Mouse (Mus musculus): Measurements from ENCODE around the gene Prkag3.

The Prkag3 gene

DNA sequence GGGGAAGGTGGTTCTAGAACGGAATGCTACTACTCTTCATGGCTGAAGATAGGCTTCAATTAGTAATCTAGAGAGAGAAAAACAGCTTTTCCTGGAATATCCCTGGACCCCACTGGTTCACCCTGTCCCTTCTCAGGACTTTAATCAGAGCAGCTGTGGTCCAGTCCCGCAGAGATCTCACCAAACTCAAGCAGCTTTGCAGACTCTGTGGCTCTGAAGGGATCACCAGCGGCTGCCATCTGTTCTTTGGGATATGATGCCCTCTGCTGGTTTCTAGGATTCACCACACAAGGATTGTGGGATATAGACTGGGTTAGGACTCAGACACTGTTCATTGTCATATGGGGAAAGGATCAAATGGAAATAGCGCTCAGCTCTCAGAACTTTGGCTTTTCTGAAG lies 10.8 kb upstream of the Prkag3 start:
- peak; percentile 84 for DNase-seq (ENCODE audit: low read depth)

GRCm38 (mm10) chr1:74754175-74754785 lies 5.3 kb upstream of the Prkag3 start:
- no peak for DNase-seq (ENCODE audit: low read depth)

- DNase-seq (ENCODE audit: low read depth): no peak
These were observed 4.4 kb upstream of the Prkag3 start for GRCm38 (mm10) chr1:74753266-74753974.

- no peak for DNase-seq (ENCODE audit: low read depth)
These were observed 3.8 kb upstream of the Prkag3 start for GRCm38 (mm10) chr1:74752833-74753232.

GRCm38 (mm10) chr1:74752150-74752549 lies 3.1 kb upstream of the Prkag3 start:
- DNase-seq (ENCODE audit: low read depth): no peak

DNA sequence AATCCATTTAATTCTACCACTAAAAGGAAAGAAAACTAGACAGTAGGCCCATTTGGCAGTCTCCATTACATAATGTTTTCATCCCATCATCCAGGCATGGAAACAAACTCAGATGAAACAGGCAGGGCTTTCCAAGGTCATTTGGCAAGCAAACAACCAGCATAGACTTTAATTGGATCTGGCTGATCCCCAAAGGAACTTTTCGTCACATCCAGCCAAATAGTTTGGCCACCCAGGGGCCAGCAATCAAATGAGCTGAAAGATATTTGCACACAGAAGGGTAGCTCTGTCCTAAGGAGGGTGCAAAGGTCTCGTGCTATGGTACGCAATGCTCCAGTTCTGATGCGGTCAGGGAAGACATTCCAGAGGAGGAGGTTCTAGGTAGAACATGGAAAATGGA lies 1.7 kb upstream of the Prkag3 start:
- no peak for DNase-seq (ENCODE audit: low read depth)

DNA sequence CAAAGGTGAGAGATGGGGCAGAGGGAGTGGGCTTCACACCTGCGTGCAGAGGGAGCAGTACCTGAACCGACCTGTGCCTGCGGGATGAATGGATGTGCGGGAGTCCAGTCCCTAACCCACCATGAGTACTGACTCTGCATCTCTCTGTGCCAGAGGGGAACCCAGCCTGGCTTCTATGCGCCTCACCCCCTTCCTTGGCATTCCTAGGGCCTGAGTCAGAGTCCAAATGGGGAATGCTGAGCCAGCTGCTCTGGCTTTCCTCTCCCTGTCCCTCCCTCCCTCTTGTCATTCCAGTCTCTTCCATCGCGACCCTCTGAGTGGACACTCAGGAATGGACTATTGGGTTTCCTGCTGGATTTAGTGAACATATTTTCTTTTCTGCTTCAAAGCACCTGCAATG lies 280 bp upstream of the Prkag3 start:
- DNase-seq (ENCODE audit: low read depth): peak; percentile 91

GRCm38 (mm10) chr1:74747335-74747734 lies 1.7 kb downstream of the Prkag3 start:
- no peak for DNase-seq (ENCODE audit: low read depth)

- no peak for DNase-seq (ENCODE audit: low read depth)
These were observed 8.2 kb downstream of the Prkag3 start for GRCm38 (mm10) chr1:74740846-74741245.

DNA sequence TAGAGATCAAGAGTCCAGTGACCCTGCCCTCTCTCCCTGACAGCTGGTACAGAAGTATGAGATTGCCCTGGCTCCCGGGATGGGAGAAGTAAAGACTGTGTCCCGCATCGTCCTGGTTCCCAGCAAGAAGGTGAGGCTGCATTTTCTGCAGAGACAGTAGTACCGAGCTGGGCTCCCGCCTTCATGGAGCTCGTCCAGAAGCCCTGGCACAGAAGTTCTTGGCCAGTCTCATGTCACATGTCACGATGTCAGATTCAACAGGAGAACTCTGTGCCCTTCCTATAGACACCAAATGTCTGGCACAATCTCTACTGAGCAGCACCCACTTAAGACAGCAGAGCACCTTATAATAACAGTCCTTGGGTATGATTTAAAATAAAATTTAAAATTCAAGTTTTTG lies 11.5 kb downstream of the Prkag3 start:
- DNase-seq (ENCODE audit: low read depth): no peak

DNA sequence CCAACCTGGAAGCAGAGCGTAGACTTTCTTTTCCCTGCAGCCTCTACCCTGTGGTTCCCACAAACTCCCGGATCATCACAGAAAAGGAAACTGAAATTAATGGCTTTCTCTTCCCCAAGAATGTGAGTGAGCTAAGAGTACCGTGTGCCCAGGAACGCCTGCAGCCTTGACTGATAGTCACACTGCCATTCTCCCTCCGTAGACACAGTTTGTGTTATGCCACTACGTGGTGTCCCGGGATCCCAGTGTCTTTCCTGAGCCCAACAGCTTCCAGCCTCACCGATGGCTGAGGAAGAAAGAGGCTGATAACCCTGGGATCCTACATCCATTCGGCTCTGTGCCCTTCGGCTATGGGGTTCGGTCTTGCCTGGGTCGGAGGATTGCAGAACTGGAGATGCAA lies 12.0 kb downstream of the Prkag3 start:
- no peak for DNase-seq (ENCODE audit: low read depth)

- no peak for DNase-seq (ENCODE audit: low read depth)
These were observed 20.6 kb downstream of the Prkag3 start for GRCm38 (mm10) chr1:74728446-74728845.

DNA sequence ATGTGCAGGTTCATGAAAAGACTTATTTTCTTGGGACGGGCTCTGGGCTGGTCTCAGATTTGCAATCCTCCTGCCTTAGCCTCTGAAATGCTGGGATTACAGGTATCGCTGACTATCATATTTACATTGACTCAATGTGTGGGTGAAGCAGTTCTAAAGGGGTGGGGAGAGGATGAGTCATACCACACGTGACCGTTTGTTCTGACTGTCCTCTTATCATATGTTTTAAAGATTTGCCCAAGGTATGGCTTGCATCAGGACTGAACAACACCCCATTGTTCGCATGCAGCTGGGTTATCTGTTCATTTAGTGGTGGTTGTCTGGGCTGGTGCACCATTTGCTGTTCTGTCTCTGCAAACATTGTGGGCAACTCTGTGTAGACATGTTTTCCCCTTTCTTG lies 22.3 kb downstream of the Prkag3 start:
- DNase-seq (ENCODE audit: low read depth): peak; percentile 41

DNA sequence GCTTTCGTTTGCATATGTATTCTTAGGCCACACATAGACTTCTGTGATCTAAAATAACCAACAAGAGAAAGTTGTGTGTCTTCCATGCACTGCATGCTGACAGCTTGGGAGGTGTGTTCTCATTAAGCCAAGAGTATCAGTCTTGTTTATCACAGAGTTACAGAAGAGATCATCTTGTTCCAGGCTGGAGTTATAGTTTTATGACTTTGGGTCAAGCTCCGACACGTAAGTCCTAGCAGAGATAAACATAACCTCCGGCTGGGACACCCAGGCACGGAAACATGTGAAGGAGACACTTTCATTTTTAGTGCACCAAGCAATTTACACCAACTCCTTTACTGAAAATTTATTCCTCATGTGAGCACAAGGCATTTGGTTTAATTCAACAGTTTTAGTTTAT lies 22.9 kb downstream of the Prkag3 start:
- no peak for DNase-seq (ENCODE audit: low read depth)

DNA sequence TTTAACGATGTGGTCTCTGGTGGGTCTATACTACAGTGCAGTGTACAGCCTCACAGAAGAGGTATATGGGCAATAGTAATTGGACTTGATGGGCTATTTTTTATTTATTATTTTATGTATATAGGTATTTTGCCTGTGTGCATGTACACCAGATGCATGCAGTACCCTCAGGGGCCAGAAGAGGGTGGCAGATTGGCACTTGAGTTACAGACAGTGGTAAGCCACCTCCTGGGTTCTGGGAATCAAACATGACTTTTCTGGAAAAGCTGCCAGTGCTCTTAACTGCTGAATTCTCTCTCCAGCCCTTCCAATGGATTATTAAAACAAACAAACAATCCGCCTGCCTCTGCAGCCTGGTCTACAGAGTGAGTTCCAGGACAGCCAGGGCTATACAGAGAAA lies 25.3 kb downstream of the Prkag3 start:
- peak; percentile 66 for DNase-seq (ENCODE audit: low read depth)

DNA sequence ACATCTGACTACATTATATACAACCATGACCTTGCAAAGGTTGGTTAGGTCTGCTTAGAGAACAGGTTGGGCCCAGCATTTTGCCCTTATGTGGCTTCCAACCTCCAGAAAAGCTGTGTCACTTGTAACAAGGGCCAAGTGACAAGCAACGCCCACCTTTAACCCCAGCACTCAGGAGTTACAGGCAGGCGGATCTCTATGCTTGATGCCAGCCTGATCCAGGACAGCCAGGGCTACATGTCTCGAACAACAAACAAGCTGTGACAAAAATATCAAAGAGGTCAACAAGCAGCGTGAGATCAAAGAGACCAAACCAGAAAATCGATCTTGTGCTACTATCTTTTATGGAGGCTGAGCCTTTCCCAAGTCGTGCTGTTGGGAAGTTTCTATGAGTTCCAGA lies 27.4 kb downstream of the Prkag3 start:
- DNase-seq (ENCODE audit: low read depth): no peak

DNA sequence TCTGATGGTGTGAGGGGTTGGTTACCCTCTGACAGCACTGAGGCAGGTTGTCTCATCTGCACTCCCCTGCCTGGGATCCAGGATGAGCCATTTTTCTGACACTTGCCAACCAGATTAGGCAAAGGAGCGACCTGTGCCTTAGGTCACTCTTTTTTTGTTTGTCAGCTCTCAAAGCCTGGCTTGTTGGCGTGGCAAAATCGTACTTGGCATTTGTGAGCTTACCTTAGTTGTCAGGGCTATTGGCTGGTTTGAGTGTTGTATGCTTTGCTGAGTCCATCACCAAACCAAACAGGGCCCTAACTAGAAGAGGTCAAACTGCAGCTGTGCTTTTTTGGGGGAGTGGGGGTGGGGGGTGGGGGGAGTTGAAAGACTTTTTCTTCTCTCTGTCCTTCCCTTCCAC lies 29.7 kb downstream of the Prkag3 start:
- no peak for DNase-seq (ENCODE audit: low read depth)

DNA sequence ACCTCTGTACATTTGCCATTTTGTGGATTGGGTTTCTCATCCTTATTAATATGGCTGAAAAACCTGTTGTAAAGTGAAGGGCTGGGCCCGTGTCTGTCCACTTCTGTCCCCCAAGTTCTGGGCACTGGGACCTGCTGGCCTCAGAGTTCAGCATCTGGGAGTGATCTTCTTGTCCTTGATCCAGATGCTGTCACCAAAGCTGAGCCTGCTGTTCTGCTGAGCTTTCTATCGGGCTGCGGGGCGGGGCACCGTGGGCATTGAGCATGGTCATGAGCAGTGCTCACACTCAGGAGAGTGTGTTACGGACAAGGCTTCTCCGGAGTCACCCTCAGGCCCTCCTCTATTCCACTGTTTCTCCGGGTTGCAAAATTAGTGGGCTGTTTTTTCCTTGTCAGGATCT lies 30.9 kb downstream of the Prkag3 start:
- DNase-seq (ENCODE audit: low read depth): no peak

DNA sequence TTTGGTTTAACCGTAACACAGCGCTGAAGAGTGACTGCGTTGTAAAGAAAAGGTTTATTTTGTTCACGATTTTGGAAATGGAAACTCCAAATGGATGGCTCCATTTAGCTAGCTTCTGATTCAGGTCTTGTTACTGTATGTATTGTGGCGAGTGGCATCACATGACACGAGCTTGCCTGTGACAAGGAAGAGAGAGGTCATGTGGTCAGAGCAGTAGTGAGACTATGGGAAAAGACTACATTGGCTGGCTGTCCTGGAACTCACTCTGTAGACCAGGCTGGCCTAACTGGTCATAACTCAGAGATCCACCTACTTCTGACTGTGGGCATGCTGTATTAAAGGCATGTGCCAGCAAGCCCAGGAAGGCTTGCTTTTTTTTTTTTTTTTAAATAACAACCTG lies 33.1 kb downstream of the Prkag3 start:
- DNase-seq (ENCODE audit: low read depth): no peak

DNA sequence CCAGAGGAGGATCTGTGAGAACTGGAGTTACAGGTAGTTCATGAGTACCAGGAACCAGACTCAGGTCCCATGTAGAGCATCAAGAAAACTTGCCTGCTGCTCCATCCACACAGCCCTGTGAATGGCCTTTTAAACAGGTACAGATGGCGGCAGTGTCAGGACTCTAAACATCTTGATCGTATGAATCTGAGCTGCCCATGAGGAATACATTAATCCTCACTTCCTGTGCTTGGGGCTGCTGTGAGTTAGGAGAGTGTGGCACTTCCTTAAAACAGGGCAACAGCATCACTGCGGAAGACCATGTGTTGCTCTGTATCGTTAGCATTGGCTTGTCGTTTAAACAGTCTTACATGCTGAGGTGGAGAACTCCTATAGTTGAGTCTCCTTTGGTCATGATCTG lies 33.6 kb downstream of the Prkag3 start:
- no peak for DNase-seq (ENCODE audit: low read depth)

- no peak for DNase-seq (ENCODE audit: low read depth)
These were observed 34.1 kb downstream of the Prkag3 start for GRCm38 (mm10) chr1:74714967-74715366.

DNA sequence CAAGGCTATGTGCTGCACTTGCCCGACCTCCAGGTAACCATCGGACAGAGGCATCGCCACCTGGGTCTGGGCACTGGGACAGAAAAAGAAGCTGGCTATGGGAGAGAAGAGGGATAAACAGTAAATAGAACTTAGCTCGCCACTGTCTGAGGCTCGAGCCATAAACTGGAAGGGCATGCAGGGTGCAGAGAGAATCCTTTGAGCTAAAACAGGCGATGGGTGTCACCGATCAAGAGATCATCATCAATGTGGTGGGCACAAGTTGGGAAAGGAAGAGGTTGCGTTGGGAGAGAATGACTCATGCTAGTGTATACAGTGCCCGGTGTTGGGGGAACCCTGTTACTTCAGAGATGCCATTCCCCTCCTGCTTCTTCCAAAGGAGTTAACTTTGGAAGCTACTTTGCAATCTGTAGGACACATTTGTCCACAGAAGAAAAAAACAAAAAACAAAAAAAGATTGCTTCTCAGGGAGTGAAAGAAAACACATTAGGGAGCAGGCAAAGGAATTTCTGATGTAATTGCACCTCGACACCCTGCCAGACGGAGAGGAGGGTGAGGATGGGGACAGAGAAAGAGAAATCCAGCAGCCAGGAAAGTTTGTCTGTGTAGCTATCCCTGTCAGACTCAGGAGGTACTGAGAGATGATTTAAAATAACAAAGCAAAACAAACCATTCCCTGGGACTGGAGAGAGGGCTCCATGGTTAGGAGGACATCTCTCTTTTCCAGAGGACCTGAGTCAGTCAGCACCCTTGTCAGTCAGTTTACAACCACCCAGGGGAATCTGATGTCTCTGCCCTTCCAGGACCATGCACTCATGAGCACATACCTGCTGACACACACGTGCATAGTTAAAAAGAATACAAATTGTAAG lies 34.9 kb downstream of the Prkag3 start:
- no peak for DNase-seq (ENCODE audit: low read depth)
